Mouse (Mus musculus) erythroblast, embryonic 14.5 days (primary cell): Measurements from ENCODE around the gene Dcun1d1.

Experiments
- GATA1 ChIP-seq: IDR thresholded peaks from 2 replicates; pipeline ENCODE4 v1.6.1; 2012; ENCODE audit warnings: low read length, inconsistent platforms, mixed read lengths
- TAL1 ChIP-seq: IDR thresholded peaks from 3 replicates; pipeline ENCODE4 v1.6.1; 2012; ENCODE audit warnings: low read length, inconsistent platforms, mixed read lengths

DNA sequence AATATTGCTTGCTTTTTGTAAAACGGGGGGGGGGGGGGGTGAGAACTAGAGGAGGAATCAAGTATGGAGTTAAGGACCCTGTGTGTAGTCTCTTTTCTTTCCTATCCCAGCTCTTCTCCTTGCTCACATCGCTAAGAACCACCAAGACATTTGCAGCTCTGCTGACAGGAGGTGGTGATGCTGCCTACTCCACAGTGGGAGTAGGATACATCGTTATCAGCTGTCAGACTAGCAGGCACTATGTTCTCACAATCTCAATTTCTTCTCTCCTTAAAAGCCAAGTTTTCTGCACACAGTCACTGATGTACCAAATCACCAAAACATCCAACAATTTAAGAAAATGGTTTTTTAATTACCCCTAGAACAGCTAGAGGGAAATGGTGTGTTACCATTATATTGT is 7.8 kb downstream of the Dcun1d1 start:
- TF ChIP-seq GATA1 (no peak), TAL1 (no peak)
